Mouse (Mus musculus): ENCODE results near the gene Map4k1. TPM values are rescaled to one million over a fixed set of nuclear protein-coding genes. Genes with fewer than 3 reads are reported as not detected.

The Map4k1 gene
- polyA plus RNA-seq, 1 experiment from 2014 or later, result 11.4 TPM

GRCm38 (mm10) chr7:29019447-29020220 lies 37.8 kb downstream of the Map4k1 start:
- H3K27ac ChIP-seq, result no peak overlapping the region
- H3K4me2 ChIP-seq, result peak overlapping the region; percentile 61
- 4% methylated on average over 81 of the region's 88 CpGs for WGBS
- no peaks in the 10 kb centered on the region for H3K36me3 ChIP-seq (replicated peaks)
- peaks cover 40% of the 10 kb centered on the region for H3K27me3 ChIP-seq (replicated peaks)
- no peaks in the 10 kb centered on the region; the same call in 1 of the 2 replicates for H3K9me3 ChIP-seq
- ATAC-seq (replicated peaks), result no peak
- H3K4me3 ChIP-seq, result peak overlapping the region; percentile 38
- peaks cover 8% of the 10 kb centered on the region for H3K4me1 ChIP-seq
- peak overlapping the region; percentile 23 for H3K9ac ChIP-seq

DNA sequence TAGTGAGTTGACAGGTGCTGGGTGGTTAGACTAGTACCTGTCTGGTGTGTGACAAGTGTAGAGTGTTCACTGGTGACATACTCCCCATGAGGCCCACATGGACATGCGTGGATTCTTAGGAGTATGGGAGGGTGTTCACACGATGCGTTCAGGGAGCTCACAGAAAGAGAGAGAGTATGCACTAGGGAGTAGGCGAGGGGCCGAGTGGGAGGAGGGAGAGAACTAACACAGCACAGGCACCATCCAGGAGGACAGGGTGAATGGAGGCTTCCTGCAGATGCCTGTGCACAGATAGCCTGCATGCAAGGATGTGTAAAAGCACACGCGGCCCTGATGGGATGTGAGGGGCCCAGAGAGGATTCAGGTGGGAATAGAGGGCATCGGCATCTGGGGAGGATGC lies 40.6 kb downstream of the Map4k1 start:
- Histone ChIP-seq H3K9me3 (no peaks in the 10 kb centered on the region), H3K4me3 (no peak overlapping the region), H3K27ac (no peak overlapping the region), H3K4me2 (no peak overlapping the region), H3K4me1 (peaks cover 8% of the 10 kb centered on the region), H3K9ac (no peak overlapping the region), H3K27me3 (replicated peaks) (peaks cover 40% of the 10 kb centered on the region), H3K36me3 (replicated peaks) (no peaks in the 10 kb centered on the region)
- WGBS, result 88% methylated on average over 8 of the region's 8 CpGs
- ATAC-seq (replicated peaks), result no peak

DNA sequence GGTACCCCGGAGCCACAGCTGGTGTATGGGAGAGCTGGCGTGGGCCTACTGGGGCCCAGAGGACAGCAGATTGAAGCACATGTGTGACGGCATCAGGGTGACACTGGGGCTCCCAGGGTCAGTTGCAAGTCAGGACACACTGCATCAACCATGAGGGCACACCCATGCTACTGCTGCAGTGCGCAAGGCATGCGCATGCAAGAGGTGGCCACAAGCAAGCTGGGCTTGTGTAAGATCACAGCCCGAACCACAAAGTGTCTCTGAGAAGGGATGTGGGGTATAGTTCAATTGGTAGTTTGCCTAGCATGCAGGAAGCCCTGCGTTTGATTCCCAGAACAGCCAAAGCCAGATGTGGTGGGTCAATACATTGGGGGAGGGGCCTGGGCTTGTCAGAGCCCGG lies 41.7 kb downstream of the Map4k1 start:
- Histone ChIP-seq H3K9me3 (no peaks in the 10 kb centered on the region), H3K4me2 (no peak overlapping the region), H3K36me3 (replicated peaks) (no peaks in the 10 kb centered on the region), H3K4me1 (peaks cover 8% of the 10 kb centered on the region), H3K4me3 (no peak overlapping the region), H3K27me3 (replicated peaks) (peaks cover 29% of the 10 kb centered on the region), H3K9ac (no peak overlapping the region), H3K27ac (no peak overlapping the region)
- no peak for ATAC-seq (replicated peaks)
- WGBS, result 94% methylated on average over 8 of the region's 8 CpGs

DNA sequence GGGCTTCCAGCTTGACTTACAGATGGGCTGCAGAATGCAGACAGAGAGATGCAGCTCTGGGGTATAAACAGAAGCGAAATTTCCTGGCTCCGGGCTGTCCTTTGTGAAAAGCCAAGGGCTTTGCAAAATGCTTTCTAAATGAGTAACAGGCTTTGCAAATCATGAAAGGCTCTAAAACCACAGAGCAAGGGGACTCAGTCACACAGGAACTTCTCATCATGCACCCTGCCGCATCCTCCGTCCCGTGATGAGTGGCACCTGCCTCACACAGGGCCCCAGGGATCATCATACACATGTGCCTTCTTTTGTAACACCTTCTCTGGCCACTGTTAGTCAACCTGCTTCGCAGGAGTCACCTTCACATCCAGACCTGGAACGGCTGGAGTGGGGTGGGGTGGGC lies 43.7 kb downstream of the Map4k1 start:
- H3K9ac ChIP-seq, result no peak overlapping the region
- WGBS, result 81% methylated on average over 7 of the region's 7 CpGs
- ATAC-seq (replicated peaks), result no peak
- H3K4me1 ChIP-seq, result no peaks in the 10 kb centered on the region
- no peaks in the 10 kb centered on the region for H3K36me3 ChIP-seq (replicated peaks)
- H3K4me2 ChIP-seq, result no peak overlapping the region
- no peak overlapping the region for H3K4me3 ChIP-seq
- no peak overlapping the region for H3K27ac ChIP-seq
- peaks cover 9% of the 10 kb centered on the region for H3K27me3 ChIP-seq (replicated peaks)
- no peaks in the 10 kb centered on the region for H3K9me3 ChIP-seq

GRCm38 (mm10) chr7:29026195-29026594 lies 44.3 kb downstream of the Map4k1 start:
- H3K27me3 ChIP-seq (replicated peaks), result 0 out of 2 replicates have a peak, but pooled peaks cover 2% of the 10 kb centered on the region
- no peak overlapping the region for H3K27ac ChIP-seq
- H3K9me3 ChIP-seq, result no peaks in the 10 kb centered on the region
- WGBS, result 88% methylated on average over 5 of the region's 5 CpGs
- no peaks in the 10 kb centered on the region for H3K4me1 ChIP-seq
- no peaks in the 10 kb centered on the region for H3K36me3 ChIP-seq (replicated peaks)
- no peak overlapping the region for H3K4me3 ChIP-seq
- H3K4me2 ChIP-seq, result no peak overlapping the region
- no peak overlapping the region for H3K9ac ChIP-seq
- no peak for ATAC-seq (replicated peaks)

- H3K4me1 ChIP-seq, result no peaks in the 10 kb centered on the region
- ATAC-seq (replicated peaks), result no peak
- H3K27me3 ChIP-seq (replicated peaks), result no peaks in the 10 kb centered on the region
- no peaks in the 10 kb centered on the region for H3K36me3 ChIP-seq (replicated peaks)
- H3K9me3 ChIP-seq, result no peaks in the 10 kb centered on the region
- H3K4me3 ChIP-seq, result no peak overlapping the region
- no peak overlapping the region for H3K27ac ChIP-seq
- 70% methylated on average over 4 of the region's 4 CpGs for WGBS
- H3K4me2 ChIP-seq, result no peak overlapping the region
- H3K9ac ChIP-seq, result no peak overlapping the region
Observed at GRCm38 (mm10) chr7:29026811-29027210, 45.0 kb downstream of the Map4k1 start.

- no peak overlapping the region for H3K9ac ChIP-seq
- H3K9me3 ChIP-seq, result no peaks in the 10 kb centered on the region
- no peaks in the 10 kb centered on the region for H3K27me3 ChIP-seq (replicated peaks)
- H3K4me2 ChIP-seq, result no peak overlapping the region
- H3K27ac ChIP-seq, result no peak overlapping the region
- no peaks in the 10 kb centered on the region for H3K4me1 ChIP-seq
- no peaks in the 10 kb centered on the region for H3K36me3 ChIP-seq (replicated peaks)
- 87% methylated on average over 6 of the region's 6 CpGs for WGBS
- H3K4me3 ChIP-seq, result no peak overlapping the region
- ATAC-seq (replicated peaks), result no peak
Observed at GRCm38 (mm10) chr7:29028761-29029160, 46.9 kb downstream of the Map4k1 start.

DNA sequence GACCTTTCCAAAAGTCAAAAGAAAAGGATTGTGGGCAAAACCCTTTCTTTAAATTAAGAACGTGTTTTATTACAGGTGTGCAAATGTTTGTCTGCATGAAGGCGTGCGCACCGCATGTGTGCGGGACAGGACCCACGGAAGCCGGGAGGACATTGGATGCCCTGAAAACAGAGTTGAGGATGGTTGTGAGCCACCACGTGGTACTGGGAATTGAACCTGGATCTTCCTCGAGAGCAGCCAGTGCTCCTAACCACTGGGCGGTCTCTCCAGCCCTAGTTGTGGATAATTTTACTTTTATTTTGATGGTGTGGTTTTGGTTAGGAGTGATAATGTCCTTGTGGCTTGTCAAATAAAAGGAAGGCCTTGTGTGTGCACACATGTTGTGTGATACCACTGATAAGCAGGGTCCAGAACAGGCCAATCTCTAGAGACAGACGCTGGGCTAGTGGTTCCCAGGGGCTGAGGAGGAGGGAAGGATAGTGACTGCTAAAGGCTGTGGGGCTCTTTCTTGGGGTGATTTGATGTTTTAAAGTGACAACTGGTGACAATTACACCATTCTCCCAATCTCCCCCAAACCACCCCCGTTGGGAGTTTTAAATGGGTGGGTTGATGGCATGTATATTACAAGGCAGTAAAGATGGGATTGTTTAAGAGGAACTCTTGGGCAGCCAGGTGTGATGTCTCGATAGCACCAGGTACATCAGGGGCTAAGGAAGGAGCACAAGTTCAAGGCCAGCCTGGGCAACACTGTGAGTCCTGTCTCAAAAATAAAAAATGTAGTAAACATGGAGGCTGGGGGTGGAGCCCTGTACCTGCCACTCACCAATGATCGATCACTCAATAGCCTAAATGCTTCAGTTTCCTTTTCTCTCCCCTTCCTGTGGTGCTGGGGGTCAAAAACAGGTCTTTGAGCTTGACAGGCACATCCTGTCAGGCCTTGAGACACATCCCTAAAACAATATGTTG lies 48.1 kb downstream of the Map4k1 start:
- no peaks in the 10 kb centered on the region for H3K36me3 ChIP-seq (replicated peaks)
- no peak overlapping the region for H3K4me3 ChIP-seq
- no peaks in the 10 kb centered on the region for H3K4me1 ChIP-seq
- no peaks in the 10 kb centered on the region for H3K27me3 ChIP-seq (replicated peaks)
- WGBS, result 92% methylated on average over 14 of the region's 14 CpGs
- no peak overlapping the region for H3K9ac ChIP-seq
- H3K9me3 ChIP-seq, result no peaks in the 10 kb centered on the region
- no peak for ATAC-seq (replicated peaks)
- H3K27ac ChIP-seq, result no peak overlapping the region
- no peak overlapping the region for H3K4me2 ChIP-seq

GRCm38 (mm10) chr7:29031641-29032040 lies 49.8 kb downstream of the Map4k1 start:
- Histone ChIP-seq H3K36me3 (replicated peaks) (no peaks in the 10 kb centered on the region), H3K27ac (no peak overlapping the region), H3K4me3 (no peak overlapping the region), H3K4me1 (no peaks in the 10 kb centered on the region), H3K9ac (no peak overlapping the region), H3K4me2 (no peak overlapping the region), H3K9me3 (no peaks in the 10 kb centered on the region), H3K27me3 (replicated peaks) (no peaks in the 10 kb centered on the region)
- no peak for ATAC-seq (replicated peaks)
- 78% methylated on average over 10 of the region's 10 CpGs for WGBS

- Histone ChIP-seq H3K4me2 (no peak overlapping the region), H3K9ac (no peak overlapping the region), H3K9me3 (no peaks in the 10 kb centered on the region), H3K4me3 (no peak overlapping the region), H3K4me1 (no peaks in the 10 kb centered on the region), H3K36me3 (replicated peaks) (no peaks in the 10 kb centered on the region), H3K27me3 (replicated peaks) (no peaks in the 10 kb centered on the region), H3K27ac (no peak overlapping the region)
- WGBS, result 89% methylated on average over 5 of the region's 5 CpGs
- ATAC-seq (replicated peaks), result no peak
Observed at GRCm38 (mm10) chr7:29032685-29033084, 50.8 kb downstream of the Map4k1 start.

DNA sequence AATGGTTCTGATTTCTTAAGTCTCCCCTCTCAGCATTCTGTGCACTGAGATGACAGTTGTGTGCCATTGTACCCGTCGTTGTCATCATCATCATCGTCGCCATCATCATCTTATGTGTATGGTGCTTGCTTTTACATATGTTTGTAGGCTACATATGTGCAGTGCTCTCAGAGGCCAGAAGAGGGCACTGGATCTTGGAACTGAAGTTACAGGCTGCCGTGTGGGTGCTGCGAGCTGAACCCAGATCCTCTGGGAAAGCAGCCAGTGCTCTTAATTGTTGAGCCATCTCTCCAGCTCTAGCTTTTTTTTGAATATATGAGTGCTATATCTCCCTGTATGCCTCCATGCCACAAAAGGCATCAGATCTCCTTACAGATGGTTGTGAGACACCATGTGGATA lies 55.4 kb downstream of the Map4k1 start:
- 89% methylated on average over 6 of the region's 6 CpGs for WGBS
- Histone ChIP-seq H3K9ac (no peak overlapping the region), H3K9me3 (no peaks in the 10 kb centered on the region), H3K27me3 (replicated peaks) (no peaks in the 10 kb centered on the region), H3K36me3 (replicated peaks) (no peaks in the 10 kb centered on the region), H3K4me1 (peaks cover 10% of the 10 kb centered on the region), H3K4me2 (no peak overlapping the region), H3K27ac (no peak overlapping the region), H3K4me3 (no peak overlapping the region)
- no peak for ATAC-seq (replicated peaks)

DNA sequence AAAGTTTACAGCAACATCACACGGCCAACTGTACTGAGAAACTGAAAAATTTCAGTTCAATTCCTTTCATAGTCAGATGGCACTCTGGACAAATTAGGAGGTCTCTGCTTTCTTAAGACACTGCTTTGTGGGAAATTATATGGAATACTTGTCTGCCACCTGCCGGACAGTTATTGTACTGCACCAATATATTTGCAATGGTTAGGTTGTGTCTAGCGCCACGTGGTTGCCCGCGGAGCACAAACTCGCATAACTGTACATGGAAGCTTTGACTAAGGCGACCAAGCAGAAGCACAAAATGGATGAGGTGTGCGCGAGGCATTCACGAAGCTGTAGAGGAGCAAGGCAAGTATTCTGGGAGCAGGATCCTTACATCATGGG lies 57.7 kb downstream of the Map4k1 start:
- peak; percentile 76 for ATAC-seq (replicated peaks)
- H3K27me3 ChIP-seq (replicated peaks), result no peaks in the 10 kb centered on the region
- H3K4me2 ChIP-seq, result peak overlapping the region; percentile 67
- H3K9me3 ChIP-seq, result no peaks in the 10 kb centered on the region
- peak overlapping the region; percentile 49; the same call in 1 of the 2 replicates for H3K27ac ChIP-seq
- peak overlapping the region; percentile 37 for H3K4me3 ChIP-seq
- peaks cover 16% of the 10 kb centered on the region for H3K4me1 ChIP-seq
- peak overlapping the region; percentile 37 for H3K9ac ChIP-seq
- no peaks in the 10 kb centered on the region for H3K36me3 ChIP-seq (replicated peaks)
- under 1% methylated on average over 11 of the region's 11 CpGs for WGBS

Measured in midbrain, embryonic 15.5 days (tissue).